Mouse (Mus musculus): Measurements from ENCODE around the gene Pacrg.

Gene Pacrg

DNA sequence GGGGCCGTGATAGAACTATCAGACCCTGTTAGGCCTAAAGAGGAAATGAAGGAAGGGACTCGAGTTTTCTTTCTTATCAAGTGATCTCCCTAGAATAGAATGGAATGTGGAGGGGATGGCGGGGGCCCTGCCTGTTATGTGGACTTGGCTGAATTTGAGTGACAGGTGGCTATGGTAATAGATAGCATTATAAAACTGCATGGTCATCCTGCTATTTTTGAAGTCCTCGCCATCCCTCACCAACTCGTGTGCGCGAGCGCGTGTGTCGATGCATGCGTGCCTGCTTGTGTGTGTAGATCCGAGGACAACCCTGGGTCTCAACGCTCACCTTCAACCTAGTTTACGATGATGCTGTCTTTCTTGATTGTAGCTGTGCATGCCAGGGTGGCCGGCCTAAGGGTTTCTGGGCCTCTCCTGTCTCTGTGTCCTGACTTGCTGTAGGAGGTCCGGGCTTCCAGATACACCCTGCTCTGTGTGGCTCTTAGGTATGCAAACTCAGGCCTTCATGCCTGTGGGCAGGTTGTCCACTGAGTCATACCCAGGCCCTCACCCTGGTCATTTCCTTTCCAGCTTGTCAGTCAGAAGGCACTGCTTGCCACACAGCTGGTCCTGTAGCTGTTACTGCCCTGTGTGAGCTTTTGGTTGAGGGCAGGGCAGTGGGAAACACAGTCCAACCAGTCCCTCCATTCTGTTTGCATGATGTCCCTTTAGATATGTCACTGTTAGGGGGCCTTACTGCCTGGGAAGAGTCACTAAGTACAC lies 287.6 kb downstream of the Pacrg start:
- in situ Hi-C loops (cut with MboI, MseI), result no loop called here

GRCm38 (mm10) chr17:10550781-10551520 lies 289.2 kb downstream of the Pacrg start:
- in situ Hi-C loops (cut with MboI, MseI), result no loop called here

- in situ Hi-C loops (cut with MboI, MseI), result no loop called here
These were observed 290.3 kb downstream of the Pacrg start for GRCm38 (mm10) chr17:10549825-10550224.

DNA sequence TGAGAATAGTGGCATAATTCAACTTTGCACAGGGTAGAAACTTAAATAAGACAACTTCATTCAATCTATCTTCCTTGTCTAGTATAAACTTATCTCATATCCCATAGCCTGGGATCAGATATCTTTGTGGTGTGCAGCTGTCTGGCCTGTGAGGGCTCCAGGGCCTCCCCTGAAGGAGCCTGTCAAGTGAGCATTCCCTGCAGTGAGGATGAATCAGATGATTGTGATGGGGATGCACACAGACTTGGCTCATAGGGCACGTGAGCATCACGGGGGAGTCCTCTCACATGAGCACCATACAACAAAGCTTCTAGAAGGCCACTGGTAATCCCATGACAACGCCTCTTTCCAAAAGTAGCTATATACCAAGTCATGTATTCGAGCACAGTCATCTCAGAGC lies 291.1 kb downstream of the Pacrg start:
- in situ Hi-C loops (cut with MboI, MseI), result no loop called here

DNA sequence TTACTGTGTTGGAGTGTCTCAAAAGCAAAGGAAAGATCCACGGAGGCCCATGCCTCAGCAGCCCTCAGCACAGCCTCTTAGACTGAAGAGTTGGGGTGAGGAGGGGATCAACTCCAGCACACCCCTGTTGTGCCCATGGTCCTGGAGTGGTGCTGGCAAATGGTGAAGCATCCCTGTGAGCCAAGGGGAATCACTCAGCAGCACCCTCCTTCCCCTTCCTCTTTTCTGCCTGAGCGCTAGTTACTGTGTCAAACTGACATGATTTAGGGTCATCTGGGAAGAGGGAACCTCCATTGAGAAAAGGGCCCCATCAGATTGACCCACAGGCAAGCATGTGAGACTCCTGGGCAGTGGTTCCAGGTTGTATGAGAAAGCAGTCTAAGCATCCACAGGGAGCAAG lies 299.3 kb downstream of the Pacrg start:
- in situ Hi-C loops (cut with MboI, MseI), result no loop called here

- in situ Hi-C loops (cut with MboI, MseI), result no loop called here
These were observed 305.9 kb downstream of the Pacrg start for GRCm38 (mm10) chr17:10534206-10534605.

- in situ Hi-C loops (cut with MboI, MseI), result no loop called here
These were observed 306.6 kb downstream of the Pacrg start for GRCm38 (mm10) chr17:10533461-10533860.

DNA sequence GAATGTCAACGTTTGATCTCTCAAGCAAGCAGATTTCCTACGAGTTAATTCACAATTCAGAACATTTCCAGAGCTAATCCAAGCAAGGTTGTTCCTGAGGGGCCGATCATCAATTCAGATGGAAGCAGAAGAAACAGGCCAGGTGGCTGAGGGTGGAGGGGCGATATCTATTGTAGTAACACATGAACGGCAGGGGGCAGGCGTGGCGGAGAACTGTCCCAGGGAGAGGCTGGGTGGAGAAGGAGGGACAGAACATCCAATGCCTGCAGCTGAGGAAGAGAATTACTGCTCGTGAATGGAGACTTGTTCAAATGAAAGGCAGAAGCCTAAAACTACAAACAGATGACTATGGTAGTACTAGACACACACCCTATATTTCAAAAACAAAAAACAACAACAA lies 309.1 kb downstream of the Pacrg start:
- in situ Hi-C loops (cut with MboI, MseI), result no loop called here

- in situ Hi-C loops (cut with MboI, MseI), result no loop called here
These were observed 310.7 kb downstream of the Pacrg start for GRCm38 (mm10) chr17:10529329-10529955.

DNA sequence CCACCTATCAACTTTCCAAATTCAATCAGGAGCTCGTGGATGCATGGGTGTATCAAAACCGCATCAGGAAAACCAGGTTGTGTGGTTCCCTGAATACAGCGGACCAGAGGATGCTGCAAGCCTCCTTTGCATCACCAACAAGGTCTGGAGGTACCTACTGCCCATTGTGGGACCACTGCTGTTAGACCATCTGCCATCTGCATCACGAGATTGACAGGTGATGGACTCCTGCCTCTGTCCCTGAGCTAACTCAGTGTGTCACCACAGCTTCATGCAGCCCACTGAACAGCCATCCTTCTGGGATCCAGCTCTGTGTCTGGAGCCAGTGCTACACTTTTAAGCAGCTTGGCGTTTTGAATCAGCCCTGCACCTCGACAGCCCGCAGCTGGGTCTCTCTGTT lies 318.8 kb downstream of the Pacrg start:
- in situ Hi-C loops (cut with MboI, MseI), result no loop called here

DNA sequence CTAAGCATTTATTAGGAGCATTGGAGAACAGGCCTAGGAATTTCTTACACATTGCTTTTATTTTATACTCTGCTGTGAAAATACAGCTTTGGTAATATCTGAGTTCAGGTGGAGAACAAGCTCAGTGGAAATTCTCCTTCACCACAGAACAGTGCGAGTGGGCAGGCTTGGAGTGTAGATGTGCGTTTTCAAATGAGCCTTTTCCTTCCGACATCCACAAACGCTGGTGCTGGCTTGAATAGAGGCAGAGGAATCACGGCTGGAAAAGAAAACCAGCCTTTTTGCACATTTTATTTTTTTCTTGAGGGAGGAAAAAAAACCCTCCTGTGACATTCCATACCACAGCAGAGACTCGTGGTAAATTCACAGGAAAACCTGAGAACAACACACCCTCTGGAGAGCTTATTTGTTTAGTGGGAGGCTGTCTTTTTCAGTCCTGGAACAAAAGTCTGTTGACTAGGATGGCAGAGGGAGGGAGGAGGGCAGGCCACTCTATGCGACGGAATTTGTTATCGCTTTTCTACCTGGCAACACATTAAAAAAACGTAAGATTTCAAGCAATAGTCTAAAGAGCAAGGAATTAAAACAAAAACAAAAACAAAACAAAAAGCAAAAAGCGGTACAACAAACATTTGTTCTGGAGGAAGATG lies 320.5 kb downstream of the Pacrg start:
- in situ Hi-C loops (cut with MboI, MseI), result no loop called here

- in situ Hi-C loops (cut with MboI, MseI), result no loop called here
These were observed 325.3 kb downstream of the Pacrg start for GRCm38 (mm10) chr17:10514812-10515211.

GRCm38 (mm10) chr17:10510913-10511759 lies 329.0 kb downstream of the Pacrg start:
- in situ Hi-C loops (cut with MboI, MseI), result no loop called here

- in situ Hi-C loops (cut with MboI, MseI), result no loop called here
These were observed 329.6 kb downstream of the Pacrg start for GRCm38 (mm10) chr17:10510467-10510866.

GRCm38 (mm10) chr17:10508088-10508487 lies 332.0 kb downstream of the Pacrg start:
- in situ Hi-C loops (cut with MboI, MseI), result no loop called here

- in situ Hi-C loops (cut with MboI, MseI), result no loop called here
These were observed 332.6 kb downstream of the Pacrg start for GRCm38 (mm10) chr17:10507466-10507865.

DNA sequence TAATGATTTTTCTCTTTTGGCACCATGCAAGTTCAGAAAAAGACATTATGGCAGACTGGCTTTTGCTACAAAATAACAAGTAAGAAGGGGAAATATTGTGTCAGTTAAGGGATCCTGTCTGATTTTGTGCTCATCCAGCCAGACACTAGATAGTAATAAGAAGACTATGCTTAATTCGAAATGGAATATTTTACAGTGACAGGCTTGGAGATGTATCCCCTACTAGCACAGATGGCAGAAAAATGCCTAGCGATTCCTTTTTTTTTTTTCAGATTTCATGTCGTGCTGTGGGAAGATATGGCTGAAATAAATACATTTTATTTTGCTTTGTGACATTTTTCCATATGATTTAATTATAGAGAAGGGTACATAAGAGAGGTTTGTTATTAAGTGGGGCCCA lies 333.2 kb downstream of the Pacrg start:
- in situ Hi-C loops (cut with MboI, MseI), result no loop called here

DNA sequence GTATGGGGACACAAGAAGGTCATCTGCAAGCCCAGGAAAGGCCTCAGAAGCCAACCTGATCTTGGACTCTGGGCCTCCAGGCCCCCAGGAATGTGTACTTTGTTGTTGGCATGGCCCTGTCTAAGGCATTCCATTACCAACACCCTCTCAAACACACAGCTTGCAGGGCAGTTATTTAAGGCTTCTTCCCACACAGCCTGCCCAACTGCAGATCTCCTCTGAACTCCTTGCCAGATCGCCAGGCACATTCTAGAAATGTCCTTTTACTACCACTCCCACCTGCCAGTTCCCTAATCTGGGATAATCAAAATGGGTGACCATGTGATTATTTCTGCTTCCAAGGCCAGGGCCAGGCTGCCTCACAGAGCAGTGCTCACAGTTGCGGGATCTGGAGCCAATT lies 338.7 kb downstream of the Pacrg start:
- in situ Hi-C loops (cut with MboI, MseI), result no loop called here

GRCm38 (mm10) chr17:10500795-10501432 lies 339.2 kb downstream of the Pacrg start:
- in situ Hi-C loops (cut with MboI, MseI), result no loop called here

GRCm38 (mm10) chr17:10498935-10499655 lies 341.0 kb downstream of the Pacrg start:
- in situ Hi-C loops (cut with MboI, MseI), result no loop called here

Measured in regulatory T cell (primary cell).